In the genomic region with DNA sequence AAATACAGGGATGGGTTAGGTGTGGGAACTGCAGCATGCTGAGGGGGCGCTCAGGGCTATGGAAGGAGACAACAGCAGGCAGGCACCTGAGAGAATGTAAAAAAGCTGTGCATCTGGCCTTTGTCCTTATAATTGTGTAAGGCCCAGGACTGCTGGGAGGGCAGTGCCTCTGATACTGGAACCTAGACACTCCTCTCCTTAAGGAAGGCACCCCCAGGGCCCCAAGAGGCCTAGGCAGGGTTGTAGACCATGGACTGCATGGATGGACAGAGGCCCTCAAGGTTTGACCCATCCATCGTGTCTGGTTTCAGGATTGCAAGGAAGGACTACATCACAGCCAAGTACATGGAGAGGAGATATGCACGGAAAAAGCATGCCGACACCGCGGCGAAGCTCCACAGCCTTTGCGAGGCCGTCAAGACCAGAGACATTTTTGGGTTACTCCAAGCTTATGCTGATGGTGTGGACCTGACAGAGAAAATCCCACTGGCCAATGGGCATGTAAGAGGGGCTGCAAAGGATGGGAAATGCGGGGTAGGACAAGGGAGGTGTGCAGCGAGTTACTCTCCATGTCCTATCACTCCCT, we compare ENCODE assay signal across 23 mouse cellular contexts.
"Had no signal": no experiment of that assay in that cellular context is flagged by ENCODE, and none has a peak within 500 bp of the region (broad histone marks: within the 10 kb centered on the region; RNA-seq: fewer than 3 reads in every experiment).

No protein-coding gene starts in this region.

- DNase-seq: gastrocnemius, adult 2 months; gastrocnemius, postnatal 10 days; gastrocnemius, postnatal 25 days; heart, postnatal 14 days; heart, postnatal 36 days; kidney, adult 18-20 months; kidney, adult 8-10 months; kidney, postnatal 10 days; kidney, postnatal 25 days; kidney, postnatal 4 days; liver; liver, embryonic 13.5 days had no signal

- H3K4me3 ChIP-seq: gastrocnemius, adult 2 months; heart, embryonic 13.5 days; heart, embryonic 15.5 days; hindbrain, embryonic 13.5 days; hindbrain, embryonic 15.5 days; layer of hippocampus, adult 2 months; left cerebral cortex, adult 2 months; limb, embryonic 10.5 days; limb, embryonic 12.5 days; liver, embryonic 13.5 days had no signal

- H3K4me1 ChIP-seq: heart, embryonic 15.5 days; hindbrain, embryonic 15.5 days; limb, embryonic 10.5 days; limb, embryonic 12.5 days had no signal

- H3K4me2 ChIP-seq: heart, embryonic 11.5 days; heart, embryonic 13.5 days; heart, embryonic 15.5 days; hindbrain, embryonic 13.5 days; hindbrain, embryonic 15.5 days; limb, embryonic 12.5 days; liver, embryonic 11.5 days; liver, embryonic 13.5 days had no signal

- H3K9ac ChIP-seq: heart, embryonic 13.5 days; heart, embryonic 15.5 days; hindbrain, embryonic 13.5 days; hindbrain, embryonic 15.5 days; limb, embryonic 12.5 days; liver, embryonic 13.5 days had no signal

- ATAC-seq: hindbrain, postnatal 0 days had no signal

- H3K27me3 ChIP-seq: heart, embryonic 13.5 days; heart, embryonic 15.5 days; hindbrain, embryonic 13.5 days; hindbrain, embryonic 15.5 days; limb, embryonic 12.5 days; liver, embryonic 13.5 days had no signal

- H3K27ac ChIP-seq: gastrocnemius, adult 2 months; heart, embryonic 13.5 days; heart, embryonic 15.5 days; hindbrain, embryonic 13.5 days; hindbrain, embryonic 15.5 days; hindbrain, postnatal 0 days; layer of hippocampus, adult 2 months; left cerebral cortex, adult 2 months; limb, embryonic 10.5 days; limb, embryonic 12.5 days; liver, embryonic 13.5 days had no signal

- H3K9me3 ChIP-seq: heart, embryonic 13.5 days; heart, embryonic 15.5 days; hindbrain, embryonic 13.5 days; hindbrain, embryonic 15.5 days; limb, embryonic 10.5 days; limb, embryonic 12.5 days; liver, embryonic 13.5 days had no signal
